Mouse (Mus musculus) R1 (cell line): ENCODE measurements around the gene Kcnj14.

ENCODE experiments used
- DNase-seq: peaks from one replicate; pipeline ENCODE4 v3.0.0-alpha.2; 2018; ENCODE audit warnings: low read depth, low spot score

Kcnj14 gene

GRCm38 (mm10) chr7:45824598-45824997 is at the start of gene Kcnj14:
Kcnj14 (minus strand) TSS chr7:45824782.
- no peak for DNase-seq

GRCm38 (mm10) chr7:45873061-45873947 is 48.7 kb upstream of the Kcnj14 start:
- peak; percentile 56 for DNase-seq

GRCm38 (mm10) chr7:45872624-45873023 is 48.0 kb upstream of the Kcnj14 start, which contains the start of gene Kdelr1:
Kdelr1 (plus strand) TSS chr7:45872772.
- peak; percentile 90 for DNase-seq

GRCm38 (mm10) chr7:45870282-45871058 is 45.9 kb upstream of the Kcnj14 start:
- DNase-seq: no peak

GRCm38 (mm10) chr7:45869787-45870186 is 45.2 kb upstream of the Kcnj14 start:
- DNase-seq: no peak

GRCm38 (mm10) chr7:45869107-45869670 is 44.6 kb upstream of the Kcnj14 start:
- DNase-seq: no peak

GRCm38 (mm10) chr7:45867871-45868270 is 43.3 kb upstream of the Kcnj14 start:
- DNase-seq: no peak

GRCm38 (mm10) chr7:45865925-45866910 is 41.6 kb upstream of the Kcnj14 start:
- DNase-seq: peak; percentile 96

- no peak for DNase-seq
Measured at GRCm38 (mm10) chr7:45864435-45864834, 39.9 kb upstream of the Kcnj14 start.

- no peak for DNase-seq
Measured at GRCm38 (mm10) chr7:45862804-45863203, 38.2 kb upstream of the Kcnj14 start.

GRCm38 (mm10) chr7:45859008-45859407 is 34.4 kb upstream of the Kcnj14 start:
- no peak for DNase-seq

- DNase-seq: peak; percentile 89
Measured at GRCm38 (mm10) chr7:45856950-45857901, 32.6 kb upstream of the Kcnj14 start.

GRCm38 (mm10) chr7:45853089-45853488 is 28.5 kb upstream of the Kcnj14 start:
- no peak for DNase-seq

- DNase-seq: no peak
Measured at GRCm38 (mm10) chr7:45850661-45851060, 26.1 kb upstream of the Kcnj14 start.

- DNase-seq: no peak
Measured at GRCm38 (mm10) chr7:45848447-45849027, 24.0 kb upstream of the Kcnj14 start.

- DNase-seq: no peak
Measured at GRCm38 (mm10) chr7:45842950-45843744, 18.6 kb upstream of the Kcnj14 start.

GRCm38 (mm10) chr7:45833924-45834323 is 9.3 kb upstream of the Kcnj14 start:
- no peak for DNase-seq

- DNase-seq: peak; percentile 39
Measured at GRCm38 (mm10) chr7:45833148-45833790, 8.7 kb upstream of the Kcnj14 start.
